Mouse (Mus musculus) small intestine, adult 2 months (tissue): ENCODE data around the gene Slc38a8. TPM values are rescaled to one million over a fixed set of nuclear protein-coding genes. Genes with fewer than 3 reads are reported as not detected.

Experiments used
- H3K27ac ChIP-seq: fragments of 200-500 bp; 2 replicates; pipeline ENCODE4 v1.5.1; 2012; ENCODE audit warnings: low read depth, low read length, control low read depth, inconsistent platforms; ENCODE audit not compliant: insufficient read depth
- H3K27me3 ChIP-seq: fragments of 200-500 bp; 2 replicates; pipeline ENCODE4 v1.6.1; 2012; ENCODE audit warnings: mild to moderate bottlenecking, moderate library complexity, low read length, inconsistent platforms; ENCODE audit not compliant: control insufficient read depth, insufficient read depth
- H3K36me3 ChIP-seq: fragments of 200-500 bp; 2 replicates; pipeline ENCODE4 v1.6.1; 2012; ENCODE audit warnings: mild to moderate bottlenecking, low read length, control low read depth, inconsistent platforms; ENCODE audit not compliant: control insufficient read depth, insufficient read depth
- H3K4me1 ChIP-seq: fragments of 200-500 bp; 2 replicates; pipeline ENCODE4 v1.6.1; 2012; ENCODE audit warnings: low read length, inconsistent platforms, mixed read lengths; ENCODE audit not compliant: control insufficient read depth, insufficient read depth, insufficient read length
- H3K4me3 ChIP-seq: fragments of 200-500 bp; 2 replicates; pipeline ENCODE4 v1.5.1; 2012; ENCODE audit warnings: low read depth, mild to moderate bottlenecking, control low read depth, inconsistent platforms, low read length, moderate library complexity
- CTCF ChIP-seq: fragments of 200-500 bp; IDR thresholded peaks from 2 replicates; pipeline ENCODE4 v1.5.1; 2012; ENCODE audit warnings: low read depth, mild to moderate bottlenecking, control low read depth, inconsistent platforms, low read length, moderate library complexity, mixed read lengths; ENCODE audit not compliant: insufficient replicate concordance, insufficient read length; ENCODE audit errors: extremely low read depth
- POLR2A ChIP-seq: fragments of 200-500 bp; IDR thresholded peaks from 2 replicates; pipeline ENCODE4 v1.6.1; 2012; ENCODE audit warnings: low read depth, mild to moderate bottlenecking, control low read depth, inconsistent platforms, low read length, moderate library complexity
- WGBS: fragments of 180-500 bp; shearing (Covaris S2); methylation state at CpG from one replicate; pipeline ENCODE4 v1.1.7; 2018; 5-methylcytosine and 5-hydroxymethylcytosine counted together
- polyA plus RNA-seq: library from polyadenylated mRNA; depleted of rRNA; stranded (reverse); fragments of >200 nt; gene quantifications from 2 replicates; pipeline ENCODE4 v1.2.3, GENCODE M21; 2012

Slc38a8 gene
- polyA plus RNA-seq, 1 experiment, result 0.68 TPM

DNA sequence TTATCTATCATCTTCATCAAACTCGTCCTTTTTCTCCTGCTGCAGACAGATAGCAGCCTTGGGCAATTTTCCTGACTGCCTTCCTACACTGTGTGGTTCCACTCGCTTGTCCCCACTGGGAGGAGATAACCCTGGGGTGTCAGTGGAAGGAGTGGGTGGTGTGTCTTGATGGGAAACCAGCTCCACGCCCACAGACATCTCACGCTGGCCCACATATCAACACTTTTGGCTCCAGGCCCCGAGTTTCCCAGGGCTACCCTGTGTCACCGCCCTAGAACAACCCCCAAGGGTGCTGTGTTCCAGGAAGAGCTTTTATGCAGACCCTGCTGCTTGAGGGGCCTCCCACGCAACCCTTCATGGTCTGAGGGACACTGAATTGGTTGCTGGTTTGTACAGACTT is 37.8 kb downstream of the Slc38a8 start:
- TF ChIP-seq CTCF (no peak), POLR2A (no peak)
- H3K27ac ChIP-seq, result no peak overlapping the region
- 48% methylated on average over 7 of the region's 7 CpGs for WGBS

DNA sequence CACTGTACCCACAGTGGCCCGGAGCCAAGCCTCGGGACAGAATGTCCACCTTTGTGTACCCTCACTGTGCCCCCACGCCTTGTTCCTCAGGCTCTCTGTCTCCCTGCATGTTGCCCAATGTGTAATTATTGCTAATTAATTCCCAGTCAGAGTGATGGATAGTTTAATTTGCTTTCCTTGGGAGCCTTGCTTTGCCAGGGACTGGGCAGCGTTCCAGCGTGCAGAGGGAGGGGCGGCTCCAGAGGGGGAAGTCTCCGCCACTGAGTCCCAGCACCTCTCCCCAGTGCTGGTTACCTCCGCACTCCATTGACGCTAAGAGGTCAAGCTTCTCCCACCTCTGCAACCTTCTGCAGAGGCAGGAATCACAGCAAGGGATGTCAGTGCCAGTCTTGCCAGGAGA is 40.1 kb downstream of the Slc38a8 start:
- Histone ChIP-seq H3K4me1 (no peaks in the 10 kb centered on the region), H3K36me3 (no peaks in the 10 kb centered on the region), H3K4me3 (no peak overlapping the region), H3K27ac (no peak overlapping the region), H3K27me3 (peaks cover 6% of the 10 kb centered on the region; the same call in 1 of the 2 replicates)
- WGBS, result 41% methylated on average over 9 of the region's 9 CpGs
- no peak for TF ChIP-seq POLR2A
- no peak for TF ChIP-seq CTCF

More for the DNA sequence above, 37.8 kb downstream of the Slc38a8 start:
- peaks cover 10% of the 10 kb centered on the region; the same call in 1 of the 2 replicates for H3K27me3 ChIP-seq
- H3K36me3 ChIP-seq, result no peaks in the 10 kb centered on the region
- H3K4me1 ChIP-seq, result no peaks in the 10 kb centered on the region
- H3K4me3 ChIP-seq, result no peak overlapping the region

DNA sequence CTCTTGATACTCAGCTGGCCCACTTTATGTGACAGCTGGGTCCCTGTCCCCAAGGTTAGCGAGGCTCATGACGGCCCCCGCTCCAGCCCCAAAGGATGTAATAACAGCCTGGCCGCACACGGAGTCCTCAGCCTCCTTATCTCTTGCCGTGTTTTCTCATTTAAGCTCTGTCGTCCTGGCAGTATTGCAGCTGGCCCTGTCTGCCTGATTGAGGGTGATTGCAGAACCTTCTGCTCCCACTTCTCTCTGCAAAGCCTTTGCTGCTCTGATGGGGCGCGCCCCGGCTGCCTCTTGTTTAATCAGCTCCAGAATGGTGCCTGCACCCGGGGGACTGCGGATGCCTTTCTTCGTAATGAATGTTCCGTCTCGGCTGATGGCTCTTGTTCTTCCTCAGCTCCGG is 41.8 kb downstream of the Slc38a8 start:
- Histone ChIP-seq H3K27me3 (no peaks in the 10 kb centered on the region), H3K4me3 (no peak overlapping the region), H3K4me1 (no peaks in the 10 kb centered on the region), H3K27ac (no peak overlapping the region), H3K36me3 (no peaks in the 10 kb centered on the region)
- TF ChIP-seq CTCF (no peak), POLR2A (no peak)
- 17% methylated on average over 16 of the region's 16 CpGs for WGBS

DNA sequence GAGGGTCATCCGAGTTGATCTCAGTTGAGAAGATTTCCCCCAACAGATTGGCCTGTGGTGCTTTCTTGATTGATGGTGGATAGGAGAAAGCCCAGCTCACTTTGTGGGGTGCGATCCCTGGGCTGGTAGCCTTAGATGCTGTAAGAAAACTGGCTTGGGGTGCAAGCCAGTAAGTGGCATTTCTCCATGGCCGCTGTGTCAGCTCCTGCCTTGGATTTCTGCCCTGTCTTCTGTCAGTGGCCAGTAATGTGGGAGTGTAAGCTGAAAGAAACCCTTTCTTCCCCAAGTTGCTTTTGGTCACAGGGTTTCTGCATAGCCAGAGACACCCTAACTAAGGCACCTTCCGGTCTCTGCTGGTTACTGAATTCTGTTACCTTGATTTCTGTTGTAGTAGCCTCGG is 45.5 kb downstream of the Slc38a8 start:
- Histone ChIP-seq H3K27ac (no peak overlapping the region), H3K36me3 (no peaks in the 10 kb centered on the region), H3K4me3 (no peak overlapping the region), H3K4me1 (no peaks in the 10 kb centered on the region), H3K27me3 (no peaks in the 10 kb centered on the region)
- 84% methylated on average over 5 of the region's 5 CpGs for WGBS
- TF ChIP-seq CTCF (no peak), POLR2A (no peak)

DNA sequence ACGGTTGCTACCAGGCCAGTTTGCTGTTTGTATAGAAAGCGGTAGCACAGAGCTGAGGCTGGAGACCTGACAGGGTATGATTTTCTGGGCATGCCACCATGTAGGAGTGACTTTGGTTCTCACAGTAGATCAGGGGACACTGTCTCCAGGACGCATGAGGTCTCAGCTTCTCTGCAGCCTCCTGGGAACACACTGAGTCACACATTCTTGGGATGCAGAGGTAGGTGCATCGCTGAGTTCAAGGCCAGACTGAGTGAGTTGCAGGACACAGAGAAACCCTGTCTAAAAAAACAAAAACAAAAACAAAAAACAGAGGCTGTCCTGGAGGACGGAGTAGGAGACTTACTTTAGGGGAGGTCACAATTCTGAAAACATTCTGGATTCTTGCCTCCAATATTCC is 48.6 kb downstream of the Slc38a8 start:
- no peak overlapping the region for H3K4me3 ChIP-seq
- H3K36me3 ChIP-seq, result no peaks in the 10 kb centered on the region
- no peaks in the 10 kb centered on the region for H3K4me1 ChIP-seq
- TF ChIP-seq POLR2A (no peak), CTCF (no peak)
- 88% methylated on average over 5 of the region's 5 CpGs for WGBS
- no peak overlapping the region for H3K27ac ChIP-seq
- no peaks in the 10 kb centered on the region for H3K27me3 ChIP-seq

DNA sequence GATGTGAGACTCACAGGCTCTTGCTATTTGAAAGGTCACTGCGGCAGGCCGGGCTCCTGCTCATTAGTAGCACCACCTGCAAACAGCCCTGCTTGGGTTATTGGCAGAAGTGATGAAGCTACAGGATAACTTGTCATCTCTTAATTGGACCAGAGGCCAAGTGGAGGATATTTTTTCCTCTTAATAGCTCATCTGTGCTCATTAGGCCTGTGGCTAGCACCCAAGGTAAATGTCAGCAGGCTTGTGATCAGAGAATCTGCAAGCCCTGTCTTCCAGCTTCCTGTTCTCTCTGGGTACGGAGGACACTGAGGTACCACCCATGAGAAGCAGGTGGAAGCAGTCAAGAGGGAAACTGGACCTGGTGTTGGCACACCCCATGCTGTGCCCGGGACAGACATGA is 50.4 kb downstream of the Slc38a8 start:
- peaks cover 3% of the 10 kb centered on the region for H3K4me1 ChIP-seq
- no peak overlapping the region for H3K27ac ChIP-seq
- TF ChIP-seq CTCF, result no peak
- TF ChIP-seq POLR2A, result no peak
- 0 out of 2 replicates have a peak, but pooled peaks cover 8% of the 10 kb centered on the region for H3K27me3 ChIP-seq
- WGBS, result 81% methylated on average over 4 of the region's 4 CpGs
- H3K36me3 ChIP-seq, result peaks cover 2% of the 10 kb centered on the region; the same call in 1 of the 2 replicates
- H3K4me3 ChIP-seq, result no peak overlapping the region

DNA sequence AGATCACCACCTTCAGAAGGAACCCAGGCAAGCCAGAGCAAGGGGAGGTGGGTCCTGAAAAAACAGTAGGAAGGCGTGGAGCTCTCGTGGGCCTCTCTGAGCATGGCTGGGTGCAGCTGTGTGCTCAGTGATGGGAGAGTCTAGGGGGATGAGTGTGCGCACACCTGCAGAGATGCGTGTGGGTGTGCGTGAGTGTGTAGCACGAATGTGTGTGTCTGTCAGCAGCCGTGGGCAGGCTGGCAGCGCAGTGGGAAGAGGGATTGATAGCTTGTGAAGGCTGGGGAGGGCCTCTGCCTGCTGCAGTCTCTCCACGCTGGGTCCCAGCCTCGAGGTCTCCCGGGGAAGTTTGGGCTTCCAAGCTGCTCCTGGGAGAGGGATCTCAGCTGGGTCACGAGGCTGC is 51.9 kb downstream of the Slc38a8 start:
- Histone ChIP-seq H3K4me1 (peaks cover 11% of the 10 kb centered on the region), H3K27ac (no peak overlapping the region), H3K36me3 (peaks cover 17% of the 10 kb centered on the region), H3K4me3 (no peak overlapping the region), H3K27me3 (0 out of 2 replicates have a peak, but pooled peaks cover 8% of the 10 kb centered on the region)
- WGBS, result 72% methylated on average over 12 of the region's 12 CpGs
- TF ChIP-seq CTCF, result no peak
- TF ChIP-seq POLR2A, result no peak

DNA sequence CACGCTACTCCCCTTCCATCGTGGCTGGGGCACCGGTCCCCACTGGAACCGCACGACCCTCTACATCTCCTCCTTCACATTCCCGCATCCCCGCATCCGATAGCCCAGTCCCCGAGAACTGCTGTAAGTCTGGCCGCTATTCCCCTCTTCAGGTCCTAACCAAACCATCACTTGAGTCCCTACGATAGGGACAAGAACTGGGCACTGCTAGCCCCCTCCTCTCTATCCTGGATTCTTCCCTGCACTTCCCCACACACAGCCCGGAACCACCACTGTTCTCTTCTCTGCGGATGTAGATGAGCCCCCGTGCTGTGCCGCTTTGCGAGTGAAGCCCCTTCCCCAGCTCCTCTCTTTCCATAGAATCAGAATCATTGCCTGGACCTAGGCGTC is 53.7 kb downstream of the Slc38a8 start:
- Histone ChIP-seq H3K27me3 (0 out of 2 replicates have a peak, but pooled peaks cover 8% of the 10 kb centered on the region), H3K36me3 (peaks cover 34% of the 10 kb centered on the region), H3K4me3 (no peak overlapping the region), H3K4me1 (peaks cover 11% of the 10 kb centered on the region), H3K27ac (no peak overlapping the region)
- TF ChIP-seq CTCF (no peak), POLR2A (no peak)
- WGBS, result 15% methylated on average over 17 of the region's 17 CpGs
